Mouse (Mus musculus) gastrocnemius, adult 2 months (tissue): ENCODE results near the gene Snx15. TPM values are rescaled to one million over a fixed set of nuclear protein-coding genes. Genes with fewer than 3 reads are reported as not detected.

ENCODE experiments used
- DNase-seq: peaks from one replicate; pipeline ENCODE4 v3.0.0; 2022
- H3K27ac ChIP-seq: fragments of 200-600 bp; 2 replicates; pipeline ENCODE4 v1.8.1; 2022; ENCODE audit warnings: mild to moderate bottlenecking
- H3K4me3 ChIP-seq: fragments of 200-600 bp; 2 replicates; pipeline ENCODE4 v1.8.1; 2022; ENCODE audit warnings: mild to moderate bottlenecking, moderate library complexity
- CTCF ChIP-seq: fragments of 200-600 bp; IDR thresholded peaks from 2 replicates; pipeline ENCODE4 v1.8.1; 2022; ENCODE audit warnings: antibody characterized with exemption, mild to moderate bottlenecking, moderate library complexity
- intact Hi-C: fragments of 180-260 bp; cut with DNase I; formaldehyde crosslinking; loops from one replicate; pipeline ENCODE4 v1.15.1; 2025
- total RNA-seq, 2 experiments: library from RNA; stranded (reverse); gene quantifications; 2 replicates each; pipeline ENCODE4 v1.2.3; 2021

The Snx15 gene
- total RNA-seq, 2 experiments from 2014 or later, result 9.0 to 10.0 TPM

GRCm38 (mm10) chr19:6117346-6117985 lies 10.6 kb downstream of the Snx15 start:
- Histone ChIP-seq H3K27ac (peak overlapping the region; percentile 92), H3K4me3 (peak overlapping the region; percentile 78)
- intact Hi-C loops, result loop anchor here (2.0 to 5.0 kb wide), 2 partner anchors 33 to 70 kb away; partner anchors contain the start of genes Cdca5, Syvn1 and Zfpl1
- TF ChIP-seq CTCF, result no peak
- no peak for DNase-seq

GRCm38 (mm10) chr19:6116113-6116850 lies 11.8 kb downstream of the Snx15 start:
- H3K27ac ChIP-seq, result peak overlapping the region; percentile 92; the same call in 1 of the 2 replicates

DNA sequence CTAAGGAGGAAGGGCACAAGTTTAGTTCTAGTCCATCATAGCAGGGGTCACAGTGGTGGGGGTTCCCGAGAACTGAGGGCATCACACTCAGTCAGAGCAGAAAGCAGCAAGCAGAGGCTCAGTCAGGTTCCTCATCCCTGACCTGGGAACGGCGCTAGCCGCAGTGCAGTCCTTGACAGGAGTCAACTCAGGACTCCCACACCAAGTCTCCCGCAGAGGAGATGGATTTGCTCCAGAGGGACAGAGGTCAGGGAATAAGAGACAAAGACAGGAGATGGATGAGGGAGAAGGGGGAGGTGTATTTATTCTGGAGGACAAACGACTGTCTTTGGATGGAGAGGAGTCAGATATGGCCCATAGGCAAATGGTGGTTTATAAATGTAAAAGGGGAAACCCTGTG lies 15.0 kb downstream of the Snx15 start:
- TF ChIP-seq CTCF, result no peak
- Histone ChIP-seq H3K27ac (no peak overlapping the region), H3K4me3 (no peak overlapping the region)
- intact Hi-C loops, result no loop called here
- DNase-seq, result no peak

More at GRCm38 (mm10) chr19:6116113-6116850, 11.8 kb downstream of the Snx15 start:
- TF ChIP-seq CTCF, result no peak
- intact Hi-C loops, result loop anchor here (2.0 to 5.0 kb wide), 2 partner anchors 31 to 69 kb away; partner anchors contain the start of genes Cdca5, Syvn1 and Zfpl1
- DNase-seq, result no peak
- H3K4me3 ChIP-seq, result peak overlapping the region; percentile 78

GRCm38 (mm10) chr19:6105586-6105985 lies 22.5 kb downstream of the Snx15 start, which contains the start of gene Naaladl1:
Gene Naaladl1, plus strand, starts transcription at chr19:6105782.
- intact Hi-C loops, result no loop called here
- Histone ChIP-seq H3K27ac (no peak within 1 kb of the TSS), H3K4me3 (no peak within 1 kb of the TSS)
- DNase-seq, result no peak
- no peak for TF ChIP-seq CTCF

- intact Hi-C loops, result no loop called here
These were observed 23.6 kb downstream of the Snx15 start for GRCm38 (mm10) chr19:6104476-6104875.

DNA sequence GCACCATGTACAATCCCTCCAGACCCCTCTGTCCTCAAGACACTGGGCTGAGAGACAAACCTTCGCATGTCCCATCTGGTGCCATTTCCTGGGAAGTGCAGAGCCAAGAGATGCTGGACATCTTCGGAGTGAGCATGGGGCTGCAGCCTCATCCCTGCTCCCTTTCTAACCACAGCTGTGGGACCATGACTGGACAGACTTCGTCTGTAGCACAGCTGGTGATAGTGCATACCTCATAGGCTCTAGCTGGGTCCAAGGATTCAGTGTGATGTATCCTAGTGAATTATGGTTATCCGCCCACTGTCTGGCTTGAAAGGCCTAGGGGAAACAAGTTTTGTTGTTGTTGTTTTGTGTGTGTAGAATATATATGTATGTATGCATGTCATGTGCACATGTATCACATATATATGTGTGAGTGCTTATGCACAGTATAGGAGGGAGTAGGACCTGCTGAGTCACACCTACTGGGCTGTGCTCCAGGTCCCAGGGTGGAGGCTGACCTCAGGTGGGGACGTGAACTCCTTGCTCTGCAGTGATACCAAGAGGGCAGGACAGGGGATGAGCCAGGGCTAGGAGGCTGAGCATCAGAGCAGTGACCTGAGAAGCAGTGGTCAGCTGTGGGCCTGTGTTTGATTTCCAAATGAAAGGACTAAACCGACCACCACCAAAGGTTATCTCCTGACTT lies 25.8 kb downstream of the Snx15 start:
- no peak for TF ChIP-seq CTCF
- Histone ChIP-seq H3K27ac (no peak overlapping the region), H3K4me3 (no peak overlapping the region)
- DNase-seq, result no peak
- intact Hi-C loops, result no loop called here

More at GRCm38 (mm10) chr19:6104476-6104875, 23.6 kb downstream of the Snx15 start:
- Histone ChIP-seq H3K4me3 (no peak overlapping the region), H3K27ac (no peak overlapping the region)
- no peak for DNase-seq
- no peak for TF ChIP-seq CTCF

GRCm38 (mm10) chr19:6101186-6101585 lies 26.9 kb downstream of the Snx15 start:
- H3K4me3 ChIP-seq, result no peak overlapping the region
- H3K27ac ChIP-seq, result no peak overlapping the region
- DNase-seq, result no peak
- intact Hi-C loops, result no loop called here
- TF ChIP-seq CTCF, result no peak

DNA sequence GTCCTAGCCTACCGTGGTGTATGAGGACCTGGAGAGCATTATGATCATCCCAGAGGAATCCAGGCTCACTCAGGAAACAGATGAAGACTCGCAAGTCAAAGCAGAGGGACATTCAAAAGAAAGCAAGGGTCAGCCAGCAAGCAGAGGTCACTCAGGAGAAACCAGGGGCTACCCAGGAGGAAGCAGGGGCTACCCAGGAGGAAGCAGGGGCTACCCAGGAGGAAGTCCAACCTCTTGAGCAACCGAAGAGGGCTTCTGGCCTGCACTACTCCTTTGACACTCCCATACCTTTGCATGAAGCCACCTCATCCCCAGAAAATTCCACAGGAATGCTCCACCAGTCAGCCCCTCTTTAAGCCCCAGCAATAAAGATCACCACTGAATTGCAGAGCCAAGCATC lies 30.3 kb downstream of the Snx15 start:
- no peak overlapping the region for H3K27ac ChIP-seq
- H3K4me3 ChIP-seq, result no peak overlapping the region
- DNase-seq, result no peak
- no peak for TF ChIP-seq CTCF
- intact Hi-C loops, result no loop called here

- DNase-seq, result no peak
- Histone ChIP-seq H3K4me3 (no peak within 1 kb of the TSS), H3K27ac (no peak within 1 kb of the TSS)
- no peak for TF ChIP-seq CTCF
- intact Hi-C loops, result no loop called here
These were observed 34.0 kb downstream of the Snx15 start, which contains the start of gene AC131692.1 for GRCm38 (mm10) chr19:6094119-6094518. Gene AC131692.1, plus strand, starts transcription at chr19:6094419.

DNA sequence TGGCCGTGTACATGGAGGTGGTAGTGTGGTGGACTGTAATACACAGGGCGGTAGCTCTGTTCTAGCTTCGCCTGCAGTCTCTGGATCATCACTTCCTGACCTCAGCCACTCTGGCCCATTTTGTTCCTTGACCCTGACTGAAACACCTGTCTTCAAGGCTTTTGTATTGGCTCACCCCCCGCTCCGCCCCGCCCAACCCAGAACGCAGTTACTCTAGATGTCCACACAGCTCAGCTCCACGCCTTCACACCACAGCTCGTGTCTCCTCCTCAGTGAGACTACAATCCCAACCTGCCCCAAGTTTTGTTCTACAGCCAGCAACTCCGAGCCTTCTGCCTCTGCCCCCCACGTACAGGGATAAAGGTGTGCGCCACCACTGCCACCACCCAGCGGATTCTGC lies 39.3 kb downstream of the Snx15 start:
- Histone ChIP-seq H3K27ac (no peak overlapping the region), H3K4me3 (no peak overlapping the region)
- DNase-seq, result no peak
- intact Hi-C loops, result no loop called here
- TF ChIP-seq CTCF, result no peak

- Histone ChIP-seq H3K27ac (no peak overlapping the region), H3K4me3 (peak overlapping the region; percentile 86)
- TF ChIP-seq CTCF, result no peak
- intact Hi-C loops, result loop anchor here (2.0 kb wide), 1 partner anchor 31 kb away; no protein-coding TSS in a partner anchor
- DNase-seq, result no peak
These were observed 42.7 kb downstream of the Snx15 start for GRCm38 (mm10) chr19:6085417-6085879.

GRCm38 (mm10) chr19:6084478-6085248 lies 43.4 kb downstream of the Snx15 start, which contains the start of the genes Zfpl1 and Cdca5:
Gene Zfpl1, minus strand, starts transcription at chr19:6084956.
Gene Cdca5, plus strand, starts transcription at chr19:6084983.
- no peak for TF ChIP-seq CTCF
- Histone ChIP-seq H3K4me3 (peak within 1 kb of the TSS; percentile 86), H3K27ac (peak within 1 kb of the TSS; percentile 86)
- peak; percentile 96 for DNase-seq
- intact Hi-C loops, result loop anchor here (1.0 to 2.0 kb wide), 2 partner anchors 27 to 32 kb away; partner anchors contain the start of genes Fau and Mrpl49
